ENCODE assay signal across 22 mouse cellular contexts in genomic region chr5:139110140-139110855, GRCm38 (mm10). TPM values are rescaled to one million over a fixed set of nuclear protein-coding genes. Genes with fewer than 3 reads are reported as not detected.
DNase-seq lines count a peak whose midpoint lies in the region; ATAC-seq and TF ChIP-seq lines count a peak whose summit lies in the region.
"Had no signal": no experiment of that assay in that cellular context is flagged by ENCODE, and none has a peak within 500 bp of the region (broad histone marks: within the 10 kb centered on the region; RNA-seq: fewer than 3 reads in every experiment).

No protein-coding gene starts in this region.

- WGBS in thymus, adult 2 months: 94% methylated on average over 2 of the region's 2 CpGs
- WGBS in intestine, postnatal 0 days: 85% methylated on average over 2 of the region's 2 CpGs

- peak; percentile 54 for DNase-seq in CD4-positive, CD25-positive, alpha-beta regulatory T cell, adult 2 months (ENCODE audit: low read depth, low spot score)
- peak; percentile 14 for DNase-seq in thymus, postnatal 25 days
- no peak for DNase-seq in thymus, adult 2 months
- peak; percentile 41 for DNase-seq in R1 (ENCODE audit: low read depth, low spot score)
- DNase-seq in induced T-regulatory cell, adult 2 months (ENCODE audit: low read depth): peak; percentile 48
- no peak for DNase-seq in adrenal gland, adult 2 months
- DNase-seq: adrenal gland, postnatal 14 days; B cell, adult 2 months; cerebellum, adult 18-20 months; cerebellum, postnatal 14 days; gastrocnemius, adult 2 months; gastrocnemius, postnatal 25 days; heart, postnatal 4 days; kidney, adult 18-20 months had no signal

- no peaks in the 10 kb centered on the region for H3K36me3 ChIP-seq in thymus, adult 2 months (ENCODE audit: control insufficient read depth, insufficient read depth, low read length)
- no peaks in the 10 kb centered on the region for H3K36me3 ChIP-seq in intestine, postnatal 0 days (ENCODE audit: control insufficient read depth, insufficient read depth)
- H3K36me3 ChIP-seq: heart, embryonic 13.5 days had no signal

- H3K4me1 ChIP-seq in thymus, adult 2 months (replicated peaks; ENCODE audit: control insufficient read depth, insufficient read depth, low read length): peaks cover 7% of the 10 kb centered on the region
- no peaks in the 10 kb centered on the region for H3K4me1 ChIP-seq in intestine, postnatal 0 days (replicated peaks; ENCODE audit: control insufficient read depth, insufficient read depth, low read length)
- H3K4me1 ChIP-seq: embryonic facial prominence, embryonic 13.5 days; heart, embryonic 13.5 days had no signal

- H3K4me3 ChIP-seq in thymus, adult 2 months (ENCODE audit: control insufficient read depth, insufficient read depth, low read length): no peak overlapping the region
- no peak overlapping the region for H3K4me3 ChIP-seq in intestine, postnatal 0 days (ENCODE audit: low read depth, low read length)
- H3K4me3 ChIP-seq: embryonic facial prominence, embryonic 13.5 days; gastrocnemius, adult 2 months; heart, embryonic 13.5 days; hindbrain, embryonic 12.5 days had no signal

- no peak overlapping the region for H3K4me2 ChIP-seq in intestine, postnatal 0 days (replicated peaks; ENCODE audit: low read depth)
- H3K4me2 ChIP-seq: embryonic facial prominence, embryonic 13.5 days; heart, embryonic 13.5 days; hindbrain, embryonic 12.5 days had no signal

- no peaks in the 10 kb centered on the region for H3K27me3 ChIP-seq in thymus, adult 2 months (ENCODE audit: control insufficient read depth, insufficient read depth, low read length)
- H3K27me3 ChIP-seq in intestine, postnatal 0 days (replicated peaks; ENCODE audit: control insufficient read depth, insufficient read depth, low read length): no peaks in the 10 kb centered on the region
- H3K27me3 ChIP-seq: embryonic facial prominence, embryonic 13.5 days; hindbrain, embryonic 12.5 days; Patski had no signal

- ATAC-seq in CD4-positive, CD25-positive, alpha-beta regulatory T cell, adult 4 months: no peak
- ATAC-seq in intestine, postnatal 0 days: no peak
- ATAC-seq: forebrain, embryonic 14.5 days; hindbrain, embryonic 16.5 days; Patski had no signal

- no peak for TF ChIP-seq CTCF in thymus, adult 2 months (IDR thresholded peaks at IDR 0.05; ENCODE audit: borderline replicate concordance, control insufficient read depth, extremely low read depth, insufficient read depth, low read length, poor library complexity)
- no peak; the same call in 1 of the 2 replicates for TF ChIP-seq CTCF in intestine, postnatal 0 days (IDR thresholded peaks at IDR 0.05; ENCODE audit: low read depth)

- no peak overlapping the region for H3K9ac ChIP-seq in intestine, postnatal 0 days (ENCODE audit: low read depth, low read length)
- H3K9ac ChIP-seq: embryonic facial prominence, embryonic 13.5 days; heart, embryonic 13.5 days; hindbrain, embryonic 12.5 days had no signal

- H3K27ac ChIP-seq in thymus, adult 2 months (ENCODE audit: control insufficient read depth, insufficient read depth, low read length): no peak overlapping the region
- no peak overlapping the region for H3K27ac ChIP-seq in intestine, postnatal 0 days (ENCODE audit: low read depth, low read length)
- H3K27ac ChIP-seq: embryonic facial prominence, embryonic 13.5 days; gastrocnemius, adult 2 months; heart, embryonic 13.5 days; hindbrain, embryonic 12.5 days had no signal

- no peak for TF ChIP-seq POLR2A in thymus, adult 2 months (IDR thresholded peaks at IDR 0.05; ENCODE audit: control insufficient read depth, extremely low read depth, insufficient read depth, low read length, poor library complexity)

- no peaks in the 10 kb centered on the region for H3K9me3 ChIP-seq in intestine, postnatal 0 days (ENCODE audit: control insufficient read depth)
- H3K9me3 ChIP-seq: embryonic facial prominence, embryonic 13.5 days; heart, embryonic 13.5 days; hindbrain, embryonic 12.5 days had no signal

RNA-seq across cellular contexts. Expression of gene Prkar1b, which starts 39.5 kb away (rescaled TPM):
- 1 to 10 TPM in 1 of 2 experiments, under 1 TPM in 1; 0.98 to 3.1 TPM for polyA plus RNA-seq in CD4-positive, CD25-positive, alpha-beta regulatory T cell, adult 4 months (2017; shearing (Covaris generic))
- polyA plus RNA-seq in thymus, adult 2 months (2012; rRNA removed): 3.6 TPM in 2 replicates
- 10.0 and 10.9 TPM in 2 replicates for polyA plus RNA-seq in intestine, postnatal 0 days (2015; fragmentation: Nextera tagmentation; extraction: Ambion mirVana)
- total RNA-seq in adrenal gland, adult 2 months (2021): 10 to 100 TPM; 32.5 to 56.3 TPM
- polyA plus RNA-seq in adrenal gland, adult 2 months (2012; rRNA removed): 31.8 and 34.3 TPM in 2 replicates

RNA-seq across cellular contexts. Expression of gene Dnaaf5, which starts 39.7 kb away (rescaled TPM):
- 10 to 100 TPM in 1 of 2 experiments, 1 to 10 TPM in 1; 8.2 to 16.0 TPM for polyA plus RNA-seq in CD4-positive, CD25-positive, alpha-beta regulatory T cell, adult 4 months (2017; shearing (Covaris generic))
- polyA plus RNA-seq in thymus, adult 2 months (2012; rRNA removed): 50.5 and 66.5 TPM in 2 replicates
- 2.5 and 2.9 TPM in 2 replicates for polyA plus RNA-seq in intestine, postnatal 0 days (2015; fragmentation: Nextera tagmentation; extraction: Ambion mirVana)
- total RNA-seq in adrenal gland, adult 2 months (2021): 10 to 100 TPM; 20.1 to 24.2 TPM
- polyA plus RNA-seq in adrenal gland, adult 2 months (2012; rRNA removed): 46.2 and 48.9 TPM in 2 replicates

Comparison
In these comparisons a context has a peak if more than half of its experiments do, and no peak if none do; other contexts are left out.
1. DNase-seq: peak in CD4-positive, CD25-positive, alpha-beta regulatory T cell, adult 2 months (single experiment), thymus, postnatal 25 days (single experiment), R1 (single experiment) and induced T-regulatory cell, adult 2 months (single experiment); none in thymus, adult 2 months (single experiment) and adrenal gland, adult 2 months (single experiment).